Mouse (Mus musculus) thymus, adult 2 months (tissue): ENCODE measurements around the gene Epha6. TPM values are rescaled to one million over a fixed set of nuclear protein-coding genes. Genes with fewer than 3 reads are reported as not detected.

ENCODE experiments used
- DNase-seq: peaks from one replicate; pipeline ENCODE4 v3.0.0; 2021
- H3K27ac ChIP-seq: fragments of 200-500 bp; 2 replicates; pipeline ENCODE4 v1.5.1; 2012; ENCODE audit warnings: low read length, control low read depth; ENCODE audit not compliant: control insufficient read depth, insufficient read depth
- H3K27me3 ChIP-seq: fragments of 200-500 bp; 2 replicates; pipeline ENCODE4 v1.6.1; 2012; ENCODE audit warnings: mild to moderate bottlenecking, low read length, moderate library complexity, mixed read lengths; ENCODE audit not compliant: control insufficient read depth, insufficient read depth
- H3K36me3 ChIP-seq: fragments of 200-500 bp; 2 replicates; pipeline ENCODE4 v1.6.1; 2012; ENCODE audit warnings: mild to moderate bottlenecking, low read length, moderate library complexity; ENCODE audit not compliant: control insufficient read depth, insufficient read depth
- H3K4me1 ChIP-seq: fragments of 200-500 bp; replicated peaks from 2 replicates; pipeline ENCODE4 v1.6.1; 2012; ENCODE audit warnings: low read length; ENCODE audit not compliant: control insufficient read depth, insufficient read depth
- H3K4me3 ChIP-seq: fragments of 200-500 bp; 2 replicates; pipeline ENCODE4 v1.5.1; 2012; ENCODE audit warnings: mild to moderate bottlenecking, low read length, control low read depth, moderate library complexity; ENCODE audit not compliant: control insufficient read depth, insufficient read depth
- CTCF ChIP-seq: fragments of 200-500 bp; IDR thresholded peaks from 2 replicates; pipeline ENCODE4 v1.5.1; 2012; ENCODE audit warnings: mild to moderate bottlenecking, control low read depth, low read length, moderate library complexity, borderline replicate concordance; ENCODE audit not compliant: control insufficient read depth, poor library complexity, insufficient read depth; ENCODE audit errors: extremely low read depth
- POLR2A ChIP-seq: fragments of 200-500 bp; IDR thresholded peaks from 2 replicates; pipeline ENCODE4 v1.6.1; 2012; ENCODE audit warnings: mild to moderate bottlenecking, low read length, control low read depth, moderate library complexity; ENCODE audit not compliant: control insufficient read depth, poor library complexity, insufficient read depth; ENCODE audit errors: extremely low read depth
- WGBS: fragments of 180-500 bp; shearing (Covaris S2); methylation state at CpG from one replicate; pipeline ENCODE4 v1.1.7; 2018; 5-methylcytosine and 5-hydroxymethylcytosine counted together
- polyA plus RNA-seq: library from polyadenylated mRNA; depleted of rRNA; stranded (reverse); fragments of >200 nt; gene quantifications from 2 replicates; pipeline ENCODE4 v1.2.3, GENCODE M21; 2012

Gene Epha6
- polyA plus RNA-seq, 1 experiment = not detected

- no peaks in the 10 kb centered on the region for H3K4me1 ChIP-seq
- H3K27me3 ChIP-seq = no peaks in the 10 kb centered on the region
- TF ChIP-seq POLR2A (no peak), CTCF (no peak)
- WGBS = 88% methylated on average over 9 of the region's 9 CpGs
- H3K27ac ChIP-seq = no peak overlapping the region
- H3K36me3 ChIP-seq = no peaks in the 10 kb centered on the region
- DNase-seq = no peak
- no peak overlapping the region for H3K4me3 ChIP-seq
Measured at GRCm38 (mm10) chr16:60266367-60267351, 338.7 kb downstream of the Epha6 start.

- H3K36me3 ChIP-seq = no peaks in the 10 kb centered on the region
- no peaks in the 10 kb centered on the region for H3K27me3 ChIP-seq
- no peak overlapping the region for H3K4me3 ChIP-seq
- TF ChIP-seq CTCF (no peak), POLR2A (no peak)
- H3K27ac ChIP-seq = no peak overlapping the region
- DNase-seq = no peak
- no peaks in the 10 kb centered on the region for H3K4me1 ChIP-seq
- WGBS = 81% methylated on average over 6 of the region's 6 CpGs
Measured at GRCm38 (mm10) chr16:60264719-60265508, 340.4 kb downstream of the Epha6 start.

GRCm38 (mm10) chr16:60258151-60258635 is 347.1 kb downstream of the Epha6 start:
- no peaks in the 10 kb centered on the region for H3K36me3 ChIP-seq
- H3K4me1 ChIP-seq = no peaks in the 10 kb centered on the region
- no peak overlapping the region for H3K4me3 ChIP-seq
- TF ChIP-seq CTCF (no peak), POLR2A (no peak)
- no peaks in the 10 kb centered on the region for H3K27me3 ChIP-seq
- WGBS = 87% methylated on average over 7 of the region's 7 CpGs
- no peak overlapping the region for H3K27ac ChIP-seq
- DNase-seq = no peak

GRCm38 (mm10) chr16:60257623-60258022 is 347.7 kb downstream of the Epha6 start:
- WGBS = 82% methylated on average over 2 of the region's 2 CpGs
- Histone ChIP-seq H3K36me3 (no peaks in the 10 kb centered on the region), H3K27me3 (no peaks in the 10 kb centered on the region), H3K4me1 (no peaks in the 10 kb centered on the region), H3K27ac (no peak overlapping the region), H3K4me3 (no peak overlapping the region)
- DNase-seq = no peak
- TF ChIP-seq CTCF (no peak), POLR2A (no peak)

GRCm38 (mm10) chr16:60257044-60257443 is 348.3 kb downstream of the Epha6 start:
- WGBS = 59% methylated on average over 4 of the region's 4 CpGs
- Histone ChIP-seq H3K36me3 (no peaks in the 10 kb centered on the region), H3K4me3 (no peak overlapping the region), H3K27ac (no peak overlapping the region), H3K27me3 (no peaks in the 10 kb centered on the region), H3K4me1 (no peaks in the 10 kb centered on the region)
- no peak for TF ChIP-seq POLR2A
- TF ChIP-seq CTCF = no peak
- DNase-seq = no peak
